Mouse (Mus musculus) neural tube, embryonic 15.5 days (tissue): ENCODE data around the gene Fap. TPM values are rescaled to one million over a fixed set of nuclear protein-coding genes. Genes with fewer than 3 reads are reported as not detected.
A peak's percentile ranks its signal among the peaks of the same experiment; 100 is the strongest.

Source experiments
- ATAC-seq: fragments of 200-750 bp; cut with Nextera tagmentation; 2 replicates; pipeline ENCODE4 v1.8.0; 2017; ENCODE audit warnings: mild to moderate bottlenecking, moderate TSS enrichment, moderate library complexity; ENCODE audit not compliant: low FRiP score
- H3K27ac ChIP-seq: fragments of 300-500 bp; sonication (generic); replicated peaks from 2 replicates; pipeline ENCODE4 v1.5.1; 2015; ENCODE audit warnings: mild to moderate bottlenecking, inconsistent platforms
- H3K27me3 ChIP-seq: fragments of 300-500 bp; sonication (generic); replicated peaks from 2 replicates; pipeline ENCODE4 v1.6.1; 2015; ENCODE audit warnings: inconsistent platforms
- H3K36me3 ChIP-seq: fragments of 300-500 bp; sonication (generic); 2 replicates; pipeline ENCODE4 v1.6.1; 2015; ENCODE audit warnings: inconsistent platforms
- H3K4me1 ChIP-seq: fragments of 300-500 bp; sonication (generic); 2 replicates; pipeline ENCODE4 v1.6.1; 2015; ENCODE audit warnings: inconsistent platforms
- H3K4me2 ChIP-seq: fragments of 300-500 bp; sonication (generic); 2 replicates; pipeline ENCODE4 v1.6.1; 2015; ENCODE audit warnings: inconsistent platforms, mild to moderate bottlenecking, moderate library complexity
- H3K4me3 ChIP-seq: fragments of 300-500 bp; sonication (generic); replicated peaks from 2 replicates; pipeline ENCODE4 v1.5.1; 2015; ENCODE audit warnings: mild to moderate bottlenecking, inconsistent platforms
- H3K9ac ChIP-seq: fragments of 300-500 bp; sonication (generic); replicated peaks from 2 replicates; pipeline ENCODE4 v1.6.1; 2015; ENCODE audit warnings: mild to moderate bottlenecking, inconsistent platforms
- H3K9me3 ChIP-seq: fragments of 300-500 bp; sonication (generic); replicated peaks from 2 replicates; pipeline ENCODE4 v1.6.1; 2016; ENCODE audit warnings: inconsistent platforms
- WGBS: fragments of 180-500 bp; shearing (Covaris S2); methylation state at CpG from one replicate; pipeline ENCODE4 v1.1.7; 2015; ENCODE audit warnings: mixed read lengths; 5-methylcytosine and 5-hydroxymethylcytosine counted together
- polyA plus RNA-seq: library from polyadenylated mRNA; unstranded; fragments of >200 nt; fragmentation: Nextera tagmentation; extraction: Ambion mirVana; gene quantifications from 2 replicates; pipeline ENCODE4 v1.2.1, GENCODE M21; 2015

Fap gene
- polyA plus RNA-seq, result 2.2 and 3.2 TPM in 2 replicates

GRCm38 (mm10) chr2:62573753-62574159, at the start of gene Fap:
Fap (minus strand) TSS chr2:62574075.
- Histone ChIP-seq H3K4me2 (peak within 1 kb of the TSS; percentile 1; the same call in 1 of the 2 replicates), H3K36me3 (no peaks in the 10 kb centered on the region)

GRCm38 (mm10) chr2:62623024-62623441, 49.2 kb upstream of the Fap start:
- Histone ChIP-seq H3K4me3 (no peak overlapping the region), H3K36me3 (no peaks in the 10 kb centered on the region), H3K9me3 (no peaks in the 10 kb centered on the region), H3K4me1 (no peaks in the 10 kb centered on the region), H3K9ac (no peak overlapping the region), H3K27me3 (no peaks in the 10 kb centered on the region), H3K4me2 (no peak overlapping the region), H3K27ac (no peak overlapping the region)
- no peak for ATAC-seq
- WGBS, result 80% methylated on average over 8 of the region's 8 CpGs

More at GRCm38 (mm10) chr2:62573753-62574159, at the start of gene Fap:
- WGBS, result 81% methylated on average over 12 of the region's 12 CpGs
- Histone ChIP-seq H3K9ac (no peak within 1 kb of the TSS), H3K9me3 (no peaks in the 10 kb centered on the region), H3K4me1 (no peaks in the 10 kb centered on the region), H3K27ac (no peak within 1 kb of the TSS), H3K27me3 (no peaks in the 10 kb centered on the region), H3K4me3 (no peak within 1 kb of the TSS)
- no peak for ATAC-seq

GRCm38 (mm10) chr2:62619679-62620078, 45.8 kb upstream of the Fap start:
- H3K36me3 ChIP-seq, result no peaks in the 10 kb centered on the region
- no peak overlapping the region for H3K4me2 ChIP-seq
- 59% methylated on average over 2 of the region's 2 CpGs for WGBS
- no peak overlapping the region for H3K27ac ChIP-seq
- no peaks in the 10 kb centered on the region for H3K27me3 ChIP-seq
- H3K4me3 ChIP-seq, result no peak overlapping the region
- H3K9ac ChIP-seq, result no peak overlapping the region
- H3K4me1 ChIP-seq, result no peaks in the 10 kb centered on the region
- ATAC-seq, result no peak
- no peaks in the 10 kb centered on the region for H3K9me3 ChIP-seq

GRCm38 (mm10) chr2:62618934-62619341, 45.1 kb upstream of the Fap start:
- H3K27ac ChIP-seq, result no peak overlapping the region
- no peaks in the 10 kb centered on the region for H3K27me3 ChIP-seq
- 82% methylated on average over 7 of the region's 7 CpGs for WGBS
- no peak for ATAC-seq
- H3K4me3 ChIP-seq, result no peak overlapping the region
- H3K36me3 ChIP-seq, result no peaks in the 10 kb centered on the region
- no peak overlapping the region for H3K9ac ChIP-seq
- no peaks in the 10 kb centered on the region for H3K4me1 ChIP-seq
- no peak overlapping the region for H3K4me2 ChIP-seq
- H3K9me3 ChIP-seq, result no peaks in the 10 kb centered on the region

- H3K36me3 ChIP-seq, result no peaks in the 10 kb centered on the region
- no peaks in the 10 kb centered on the region for H3K27me3 ChIP-seq
- no peaks in the 10 kb centered on the region for H3K9me3 ChIP-seq
- no peaks in the 10 kb centered on the region for H3K4me1 ChIP-seq
- ATAC-seq, result no peak
- no peak overlapping the region for H3K4me2 ChIP-seq
- no peak overlapping the region for H3K4me3 ChIP-seq
- H3K9ac ChIP-seq, result no peak overlapping the region
- 98% methylated on average over 4 of the region's 4 CpGs for WGBS
- H3K27ac ChIP-seq, result no peak overlapping the region
These were observed 39.3 kb upstream of the Fap start for GRCm38 (mm10) chr2:62613133-62613532.

- H3K9ac ChIP-seq, result no peak overlapping the region
- no peak overlapping the region for H3K27ac ChIP-seq
- H3K4me2 ChIP-seq, result no peak overlapping the region
- WGBS, result 92% methylated on average over 16 of the region's 16 CpGs
- no peak overlapping the region for H3K4me3 ChIP-seq
- H3K4me1 ChIP-seq, result no peaks in the 10 kb centered on the region
- no peaks in the 10 kb centered on the region for H3K36me3 ChIP-seq
- H3K27me3 ChIP-seq, result no peaks in the 10 kb centered on the region
- ATAC-seq, result no peak
- no peaks in the 10 kb centered on the region for H3K9me3 ChIP-seq
These were observed 32.3 kb upstream of the Fap start for GRCm38 (mm10) chr2:62606205-62606604.

- no peaks in the 10 kb centered on the region for H3K36me3 ChIP-seq
- 88% methylated on average over 5 of the region's 5 CpGs for WGBS
- H3K4me3 ChIP-seq, result no peak overlapping the region
- no peaks in the 10 kb centered on the region for H3K9me3 ChIP-seq
- no peak overlapping the region for H3K4me2 ChIP-seq
- no peak overlapping the region for H3K27ac ChIP-seq
- H3K27me3 ChIP-seq, result no peaks in the 10 kb centered on the region
- no peak overlapping the region for H3K9ac ChIP-seq
- no peak for ATAC-seq
- no peaks in the 10 kb centered on the region for H3K4me1 ChIP-seq
These were observed 29.7 kb upstream of the Fap start for GRCm38 (mm10) chr2:62603530-62603929.

- Histone ChIP-seq H3K9me3 (no peaks in the 10 kb centered on the region), H3K9ac (no peak overlapping the region), H3K27ac (no peak overlapping the region), H3K4me1 (no peaks in the 10 kb centered on the region), H3K4me2 (no peak overlapping the region), H3K36me3 (no peaks in the 10 kb centered on the region), H3K27me3 (no peaks in the 10 kb centered on the region), H3K4me3 (no peak overlapping the region)
- 88% methylated on average over 5 of the region's 5 CpGs for WGBS
- no peak for ATAC-seq
These were observed 22.7 kb upstream of the Fap start for GRCm38 (mm10) chr2:62596586-62596985.

GRCm38 (mm10) chr2:62594491-62594890, 20.6 kb upstream of the Fap start:
- ATAC-seq, result no peak
- Histone ChIP-seq H3K27me3 (no peaks in the 10 kb centered on the region), H3K4me3 (no peak overlapping the region), H3K4me2 (no peak overlapping the region), H3K36me3 (no peaks in the 10 kb centered on the region), H3K9ac (no peak overlapping the region), H3K9me3 (no peaks in the 10 kb centered on the region), H3K27ac (no peak overlapping the region), H3K4me1 (no peaks in the 10 kb centered on the region)
- 92% methylated on average over 2 of the region's 2 CpGs for WGBS

GRCm38 (mm10) chr2:62591555-62591954, 17.7 kb upstream of the Fap start:
- Histone ChIP-seq H3K9ac (no peak overlapping the region), H3K36me3 (no peaks in the 10 kb centered on the region), H3K4me2 (no peak overlapping the region), H3K27ac (no peak overlapping the region), H3K4me3 (no peak overlapping the region), H3K9me3 (no peaks in the 10 kb centered on the region), H3K27me3 (no peaks in the 10 kb centered on the region), H3K4me1 (no peaks in the 10 kb centered on the region)
- ATAC-seq, result no peak
- 87% methylated on average over 3 of the region's 3 CpGs for WGBS

- WGBS, result 80% methylated on average over 4 of the region's 4 CpGs
- Histone ChIP-seq H3K9me3 (no peaks in the 10 kb centered on the region), H3K36me3 (no peaks in the 10 kb centered on the region), H3K4me1 (no peaks in the 10 kb centered on the region), H3K27ac (no peak overlapping the region), H3K27me3 (no peaks in the 10 kb centered on the region), H3K9ac (no peak overlapping the region), H3K4me2 (no peak overlapping the region), H3K4me3 (no peak overlapping the region)
- no peak for ATAC-seq
These were observed 15.5 kb upstream of the Fap start for GRCm38 (mm10) chr2:62589333-62589732.

GRCm38 (mm10) chr2:62585769-62586168, 11.9 kb upstream of the Fap start:
- H3K4me1 ChIP-seq, result no peaks in the 10 kb centered on the region
- no peak overlapping the region for H3K4me3 ChIP-seq
- H3K9me3 ChIP-seq, result no peaks in the 10 kb centered on the region
- no peak overlapping the region for H3K9ac ChIP-seq
- H3K36me3 ChIP-seq, result no peaks in the 10 kb centered on the region
- no peak overlapping the region for H3K27ac ChIP-seq
- ATAC-seq, result no peak
- H3K27me3 ChIP-seq, result no peaks in the 10 kb centered on the region
- 90% methylated on average over 5 of the region's 5 CpGs for WGBS
- no peak overlapping the region for H3K4me2 ChIP-seq

GRCm38 (mm10) chr2:62574962-62575361, 1.1 kb upstream of the Fap start:
- Histone ChIP-seq H3K4me1 (no peaks in the 10 kb centered on the region), H3K27ac (no peak overlapping the region), H3K4me2 (no peak overlapping the region), H3K4me3 (no peak overlapping the region), H3K27me3 (no peaks in the 10 kb centered on the region), H3K9ac (no peak overlapping the region), H3K9me3 (no peaks in the 10 kb centered on the region), H3K36me3 (no peaks in the 10 kb centered on the region)
- WGBS, result 76% methylated on average over 3 of the region's 3 CpGs
- no peak for ATAC-seq
